Mouse (Mus musculus) bone marrow, adult 2 months (tissue): Measurements from ENCODE around the gene Ube2q2. TPM values are rescaled to one million over a fixed set of nuclear protein-coding genes. Genes with fewer than 3 reads are reported as not detected.
A peak's percentile ranks its signal among the peaks of the same experiment; 100 is the strongest.
"Not testable (repeated sequence)": the region's sequence is repeated elsewhere in the genome, so short reads cannot be mapped to it uniquely, and the experiment has no call there.

Experiments used
- H3K27ac ChIP-seq: fragments of 200-500 bp; 2 replicates; pipeline ENCODE4 v1.5.1; 2012; ENCODE audit warnings: low read depth, mild to moderate bottlenecking, control low read depth, inconsistent platforms, low read length; ENCODE audit not compliant: control insufficient read depth, poor library complexity, insufficient read depth
- H3K4me1 ChIP-seq: fragments of 200-500 bp; 2 replicates; pipeline ENCODE4 v1.6.1; 2011; ENCODE audit warnings: low read length; ENCODE audit not compliant: control insufficient read depth, insufficient read depth
- H3K4me3 ChIP-seq: fragments of 200-500 bp; replicated peaks from 2 replicates; pipeline ENCODE3; 2011; ENCODE audit warnings: mild to moderate bottlenecking, low read depth, low read length, control low read depth; ENCODE audit not compliant: control insufficient read depth
- CTCF ChIP-seq: fragments of 200-500 bp; IDR thresholded peaks from 2 replicates; pipeline ENCODE4 v1.5.1; 2011; ENCODE audit warnings: low read length, control low read depth; ENCODE audit not compliant: control insufficient read depth, insufficient read depth
- POLR2A ChIP-seq: fragments of 200-500 bp; IDR thresholded peaks from 2 replicates; pipeline ENCODE4 v1.6.1; 2011; ENCODE audit warnings: low read depth, mild to moderate bottlenecking, control low read depth, low read length, borderline replicate concordance; ENCODE audit not compliant: control insufficient read depth
- WGBS: fragments of 180-500 bp; shearing (Covaris S2); methylation state at CpG from one replicate; pipeline ENCODE4 v1.1.7; 2018; 5-methylcytosine and 5-hydroxymethylcytosine counted together
- polyA plus RNA-seq: library from polyadenylated mRNA; stranded (reverse); fragments of >200 nt; gene quantifications from 2 replicates; pipeline ENCODE4 v1.2.4, GENCODE M21; 2011; ENCODE audit warnings: low replicate concordance; ENCODE audit not compliant: missing spikeins, insufficient read depth, insufficient read length

Gene Ube2q2
- polyA plus RNA-seq, 1 experiment, result 9.0 TPM

GRCm38 (mm10) chr9:55236235-55237165 lies 87.8 kb downstream of the Ube2q2 start:
- no peak overlapping the region for H3K4me3 ChIP-seq
- no peak overlapping the region for H3K27ac ChIP-seq
- peaks cover 2% of the 10 kb centered on the region for H3K4me1 ChIP-seq
- WGBS, result 61% methylated on average over 13 of the region's 13 CpGs
- TF ChIP-seq CTCF (no peak), POLR2A (no peak)

DNA sequence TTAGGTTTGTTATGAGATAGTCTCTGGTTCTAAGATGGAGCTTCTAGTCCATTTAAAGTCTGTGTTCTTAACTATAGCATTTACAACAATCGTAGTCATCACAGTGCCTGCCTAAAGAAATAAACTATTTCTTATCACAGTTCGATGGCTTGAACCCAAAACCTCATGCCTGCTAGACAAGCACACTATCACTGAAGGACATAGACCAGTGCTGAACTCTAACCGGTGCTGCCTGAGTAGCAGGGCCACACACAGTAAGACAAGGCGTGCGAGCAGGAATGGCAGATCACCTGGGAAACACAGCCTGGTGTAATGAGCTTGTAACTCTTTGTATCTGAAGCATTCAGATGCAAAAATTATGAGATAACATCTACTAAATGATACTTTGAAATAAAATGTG lies 92.2 kb downstream of the Ube2q2 start:
- TF ChIP-seq CTCF (no peak), POLR2A (no peak)
- H3K4me1 ChIP-seq, result peaks cover 2% of the 10 kb centered on the region
- no peak overlapping the region for H3K4me3 ChIP-seq
- H3K27ac ChIP-seq, result no peak overlapping the region
- 64% methylated on average over 5 of the region's 5 CpGs for WGBS

GRCm38 (mm10) chr9:55241863-55242685 lies 93.4 kb downstream of the Ube2q2 start:
- 20% methylated on average over 24 of the region's 24 CpGs for WGBS
- Histone ChIP-seq H3K4me3 (peak overlapping the region; percentile 68), H3K4me1 (peaks cover 2% of the 10 kb centered on the region), H3K27ac (peak overlapping the region; percentile 40; the same call in 1 of the 2 replicates)
- TF ChIP-seq POLR2A (no peak), CTCF (no peak)

DNA sequence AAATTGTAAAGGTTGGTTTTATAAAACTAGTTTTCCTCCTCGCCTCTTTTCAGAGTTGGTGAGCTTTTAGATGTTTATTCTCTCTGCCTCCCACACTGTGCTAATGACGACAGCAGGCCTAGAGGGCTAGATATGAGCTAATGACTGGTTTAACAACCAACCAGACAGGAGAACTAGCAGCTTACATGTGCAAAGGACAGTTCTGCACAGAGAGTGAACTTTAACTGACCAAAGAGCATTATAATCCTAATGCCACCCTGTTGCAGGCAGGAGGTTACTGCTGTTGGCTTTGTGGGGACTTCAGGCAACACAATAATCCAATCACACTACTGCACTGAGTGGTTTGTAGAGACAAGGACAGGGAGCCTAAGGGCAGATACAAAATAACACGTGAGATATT lies 94.6 kb downstream of the Ube2q2 start:
- Histone ChIP-seq H3K4me1 (peaks cover 2% of the 10 kb centered on the region), H3K27ac (no peak overlapping the region), H3K4me3 (no peak overlapping the region)
- 65% methylated on average over 3 of the region's 3 CpGs for whole genome bisulfite sequencing
- TF ChIP-seq CTCF (no peak), POLR2A (no peak)

- Histone ChIP-seq H3K4me3 (no peak overlapping the region), H3K27ac (no peak overlapping the region), H3K4me1 (peaks cover 2% of the 10 kb centered on the region)
- TF ChIP-seq CTCF (no peak), POLR2A (no peak)
- WGBS, result 19% methylated on average over 3 of the region's 3 CpGs
These were observed 95.4 kb downstream of the Ube2q2 start for GRCm38 (mm10) chr9:55244079-55244478.

- not testable (repeated sequence) for H3K27ac ChIP-seq, H3K4me1 ChIP-seq, H3K4me3 ChIP-seq
- 66% methylated on average over 1 of the region's 1 CpGs for WGBS
These were observed 96.5 kb downstream of the Ube2q2 start for GRCm38 (mm10) chr9:55245057-55245750.

DNA sequence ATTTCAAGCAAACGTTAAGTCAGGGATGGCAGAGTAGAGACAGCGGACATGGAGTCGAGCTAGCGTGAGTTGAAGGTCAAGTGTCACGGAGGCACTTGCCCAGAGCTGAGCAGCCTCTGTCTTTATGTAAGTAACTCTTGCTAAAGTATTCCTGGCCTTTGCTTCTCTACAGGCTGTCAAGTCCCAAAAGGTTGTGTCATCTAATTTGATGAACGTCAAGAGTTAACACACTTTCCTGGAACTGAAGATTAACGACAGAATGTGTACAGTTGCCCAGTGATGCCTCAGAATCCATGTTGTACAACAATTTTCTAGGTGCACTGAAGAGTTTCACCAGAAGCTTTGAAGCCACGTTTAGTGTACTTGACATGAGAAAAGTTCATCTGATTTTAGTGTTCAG lies 97.8 kb downstream of the Ube2q2 start:
- no peak overlapping the region for H3K4me3 ChIP-seq
- H3K4me1 ChIP-seq, result peaks cover 2% of the 10 kb centered on the region
- no peak overlapping the region for H3K27ac ChIP-seq
- TF ChIP-seq CTCF, result no peak
- no peak for TF ChIP-seq POLR2A
- WGBS, result 77% methylated on average over 8 of the region's 8 CpGs

GRCm38 (mm10) chr9:55246918-55247317 lies 98.3 kb downstream of the Ube2q2 start:
- no peak overlapping the region for H3K27ac ChIP-seq
- peaks cover 2% of the 10 kb centered on the region for H3K4me1 ChIP-seq
- no peak overlapping the region for H3K4me3 ChIP-seq
- WGBS, result 81% methylated on average over 4 of the region's 4 CpGs
- TF ChIP-seq CTCF, result no peak
- TF ChIP-seq POLR2A, result no peak
